Mouse (Mus musculus): ENCODE data around the gene Ccdc6. TPM values are rescaled to one million over a fixed set of nuclear protein-coding genes. Genes with fewer than 3 reads are reported as not detected.

Ccdc6 gene
- total RNA-seq, 2 experiments from 2014 or later: 31.0 to 31.4 TPM

- DNase-seq: no peak
Measured at GRCm38 (mm10) chr10:70091876-70092462, 5.0 kb upstream of the Ccdc6 start.

GRCm38 (mm10) chr10:70093782-70094181, 3.1 kb upstream of the Ccdc6 start:
- DNase-seq: no peak
- intact Hi-C loops (cut with DNase I): no loop called here

More at GRCm38 (mm10) chr10:70091876-70092462, 5.0 kb upstream of the Ccdc6 start:
- intact Hi-C loops (cut with DNase I): no loop called here

GRCm38 (mm10) chr10:70095031-70095470, 1.9 kb upstream of the Ccdc6 start:
- DNase-seq: peak; percentile 43 to 58
- intact Hi-C loops (cut with DNase I): loop anchor here (5.0 kb wide), 5 partner anchors 37 to 202 kb away; no protein-coding TSS in a partner anchor

GRCm38 (mm10) chr10:70095506-70096270, 1.2 kb upstream of the Ccdc6 start:
- intact Hi-C loops (cut with DNase I): loop anchor here (5.0 kb wide), 5 partner anchors 37 to 202 kb away; no protein-coding TSS in a partner anchor
- no peak for DNase-seq

- peak in 1 of 2 experiments; percentile 60 for DNase-seq
- intact Hi-C loops (cut with DNase I): loop anchor here (5.0 kb wide), 5 partner anchors 35 to 200 kb away; no protein-coding TSS in a partner anchor
Measured at GRCm38 (mm10) chr10:70097291-70097901, 475 bp downstream of the Ccdc6 start.

- DNase-seq: peak; percentile 71 to 74
- intact Hi-C loops (cut with DNase I): loop anchor here (5.0 kb wide), 5 partner anchors 34 to 199 kb away; no protein-coding TSS in a partner anchor
Measured at GRCm38 (mm10) chr10:70097911-70098569, 1.1 kb downstream of the Ccdc6 start.

GRCm38 (mm10) chr10:70098626-70099025, 1.7 kb downstream of the Ccdc6 start:
- DNase-seq: no peak
- intact Hi-C loops (cut with DNase I): loop anchor here (5.0 kb wide), 5 partner anchors 34 to 199 kb away; no protein-coding TSS in a partner anchor

- intact Hi-C loops (cut with DNase I): loop anchor here (5.0 kb wide), 5 partner anchors 33 to 198 kb away; no protein-coding TSS in a partner anchor
Measured at GRCm38 (mm10) chr10:70099052-70099451, 2.1 kb downstream of the Ccdc6 start.

GRCm38 (mm10) chr10:70102086-70102485, 5.2 kb downstream of the Ccdc6 start:
- intact Hi-C loops (cut with DNase I): no loop called here
- DNase-seq: no peak

More at GRCm38 (mm10) chr10:70099052-70099451, 2.1 kb downstream of the Ccdc6 start:
- DNase-seq: no peak

GRCm38 (mm10) chr10:70108016-70108415, 11.1 kb downstream of the Ccdc6 start:
- DNase-seq: no peak
- intact Hi-C loops (cut with DNase I): no loop called here

GRCm38 (mm10) chr10:70109974-70110373, 13.1 kb downstream of the Ccdc6 start:
- intact Hi-C loops (cut with DNase I): no loop called here
- no peak for DNase-seq

- peak; percentile 52 to 62 for DNase-seq
- intact Hi-C loops (cut with DNase I): no loop called here
Measured at GRCm38 (mm10) chr10:70110815-70111214, 13.9 kb downstream of the Ccdc6 start.

- intact Hi-C loops (cut with DNase I): no loop called here
- DNase-seq: no peak
Measured at GRCm38 (mm10) chr10:70111643-70112042, 14.7 kb downstream of the Ccdc6 start.

- intact Hi-C loops (cut with DNase I): no loop called here
- DNase-seq: peak in 1 of 2 experiments; percentile 38
Measured at GRCm38 (mm10) chr10:70114048-70114635, 17.2 kb downstream of the Ccdc6 start.

- DNase-seq: no peak
- intact Hi-C loops (cut with DNase I): no loop called here
Measured at GRCm38 (mm10) chr10:70116454-70116853, 19.5 kb downstream of the Ccdc6 start.

GRCm38 (mm10) chr10:70119451-70119850, 22.5 kb downstream of the Ccdc6 start:
- intact Hi-C loops (cut with DNase I): no loop called here
- no peak for DNase-seq

- intact Hi-C loops (cut with DNase I): no loop called here
- no peak for DNase-seq
Measured at GRCm38 (mm10) chr10:70119851-70120370, 23.0 kb downstream of the Ccdc6 start.

- intact Hi-C loops (cut with DNase I): no loop called here
- peak; percentile 33 to 59 for DNase-seq
Measured at GRCm38 (mm10) chr10:70120671-70121405, 23.9 kb downstream of the Ccdc6 start.

- DNase-seq: no peak
- intact Hi-C loops (cut with DNase I): no loop called here
Measured at GRCm38 (mm10) chr10:70121406-70121695, 24.4 kb downstream of the Ccdc6 start.
